Mouse (Mus musculus) c-Kit-negative CD71-positive TER-119-positive erythroid progenitor cells, embryonic 14.5 days (primary cell): ENCODE measurements at regions not wholly inside any gene's neighbourhood (a gene's known extent, or its start where the extent isn't known, plus 50 kb on each side); places are given as distances from the start of the nearest gene placed in this dataset.

Source experiments
- DNase-seq: peaks from one replicate; pipeline ENCODE4 v3.0.0-alpha.2; 2013; ENCODE audit warnings: low read depth, low spot score

DNA sequence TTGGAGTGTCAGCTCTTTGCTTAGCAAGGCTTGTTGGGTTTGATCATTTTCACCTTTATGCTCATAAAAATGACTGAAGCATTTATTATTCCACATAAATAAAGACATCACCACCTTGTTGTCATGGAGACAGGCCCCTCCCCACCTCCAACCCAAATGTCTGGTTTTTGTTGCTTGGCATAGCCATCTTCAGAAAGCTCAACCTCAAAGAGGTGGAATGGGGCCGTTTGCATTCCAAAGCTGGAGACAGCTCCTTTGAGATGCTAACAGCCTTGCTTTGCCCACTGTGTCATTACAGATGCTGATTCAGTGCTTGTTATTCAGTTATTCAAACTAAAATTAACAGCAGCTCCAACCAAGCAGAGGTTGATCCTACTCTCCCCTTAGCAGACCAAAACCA lies 51.9 kb upstream of the Lgalsl start:
- no peak for DNase-seq

DNA sequence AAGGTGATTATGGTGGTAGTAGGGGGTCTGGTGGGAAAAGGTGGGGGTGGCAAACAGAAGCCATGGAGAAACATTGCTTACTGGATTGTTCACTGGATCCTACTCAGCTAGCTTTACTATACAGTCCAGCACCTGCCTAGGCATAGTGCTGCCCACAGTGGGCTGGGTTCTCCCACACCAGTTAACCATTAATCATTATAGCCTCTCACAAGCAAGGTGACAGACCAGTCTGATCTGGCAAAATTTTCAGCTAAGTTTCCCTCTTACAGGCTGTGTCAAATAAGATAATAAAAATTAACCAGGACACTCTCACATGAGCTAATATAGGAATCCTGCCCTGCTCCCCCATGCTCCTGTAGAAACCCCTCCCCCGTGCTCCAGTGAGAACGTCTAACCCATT lies 53.1 kb upstream of the Lgalsl start:
- no peak for DNase-seq

DNA sequence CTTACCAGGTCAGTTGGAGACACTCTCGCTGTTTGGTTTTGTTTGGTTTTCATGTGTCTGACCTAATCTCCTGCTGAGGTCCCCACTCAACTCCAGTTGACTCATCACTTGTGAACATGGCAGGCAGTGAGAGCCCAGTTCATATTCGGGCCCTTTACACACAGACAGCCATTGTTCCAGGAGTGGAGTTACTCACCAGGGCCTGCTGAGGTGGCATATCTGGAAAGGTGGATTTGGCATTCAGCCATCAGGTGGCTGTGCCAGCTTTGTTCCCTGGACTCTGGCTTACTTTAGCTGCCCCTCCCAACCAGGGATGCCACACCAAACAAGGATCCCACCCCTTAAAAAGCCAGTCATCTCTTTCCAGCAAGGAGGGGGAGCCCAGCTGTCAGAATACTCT lies 56.2 kb upstream of the Lgalsl start:
- DNase-seq = no peak

DNA sequence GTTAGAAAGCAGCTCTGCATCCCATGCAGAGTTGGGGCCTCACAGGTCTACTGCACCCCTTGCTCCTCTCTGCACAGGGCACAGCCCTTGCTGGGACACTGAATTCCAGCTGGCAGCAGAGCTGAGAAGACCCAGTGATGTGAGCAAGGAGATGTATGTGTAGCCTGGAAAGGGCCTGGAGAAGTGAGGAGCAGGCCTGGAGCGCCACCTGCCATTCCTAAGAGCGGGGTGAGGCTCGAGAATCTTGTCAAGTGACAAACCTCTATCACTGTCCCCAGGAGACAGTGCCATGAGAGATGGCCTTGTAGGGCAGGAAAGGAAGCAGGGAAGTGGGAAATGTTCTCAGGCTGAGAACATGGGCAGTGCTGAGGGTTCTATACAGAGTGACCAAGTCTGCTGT lies 59.6 kb upstream of the Lgalsl start:
- DNase-seq = no peak

DNA sequence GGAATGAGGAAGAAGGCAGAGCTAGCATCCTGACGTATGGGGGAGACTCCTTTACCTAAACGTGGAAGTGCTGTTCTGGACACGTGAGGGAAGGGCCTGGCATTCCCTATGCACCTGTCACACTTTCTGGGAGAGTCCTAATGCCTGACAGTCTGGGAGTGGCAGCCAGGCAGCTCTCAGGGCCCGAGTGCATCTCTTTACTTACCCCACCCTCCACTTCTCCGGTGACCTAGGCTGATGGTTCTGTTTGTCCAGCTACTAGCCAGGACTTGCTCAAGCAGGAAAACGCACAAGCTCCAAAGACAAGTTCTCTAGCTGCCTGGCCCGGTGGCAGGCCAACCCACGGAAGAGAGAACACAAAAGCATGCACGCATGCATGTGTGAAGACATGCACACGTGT lies 60.9 kb upstream of the Lgalsl start:
- DNase-seq = no peak

DNA sequence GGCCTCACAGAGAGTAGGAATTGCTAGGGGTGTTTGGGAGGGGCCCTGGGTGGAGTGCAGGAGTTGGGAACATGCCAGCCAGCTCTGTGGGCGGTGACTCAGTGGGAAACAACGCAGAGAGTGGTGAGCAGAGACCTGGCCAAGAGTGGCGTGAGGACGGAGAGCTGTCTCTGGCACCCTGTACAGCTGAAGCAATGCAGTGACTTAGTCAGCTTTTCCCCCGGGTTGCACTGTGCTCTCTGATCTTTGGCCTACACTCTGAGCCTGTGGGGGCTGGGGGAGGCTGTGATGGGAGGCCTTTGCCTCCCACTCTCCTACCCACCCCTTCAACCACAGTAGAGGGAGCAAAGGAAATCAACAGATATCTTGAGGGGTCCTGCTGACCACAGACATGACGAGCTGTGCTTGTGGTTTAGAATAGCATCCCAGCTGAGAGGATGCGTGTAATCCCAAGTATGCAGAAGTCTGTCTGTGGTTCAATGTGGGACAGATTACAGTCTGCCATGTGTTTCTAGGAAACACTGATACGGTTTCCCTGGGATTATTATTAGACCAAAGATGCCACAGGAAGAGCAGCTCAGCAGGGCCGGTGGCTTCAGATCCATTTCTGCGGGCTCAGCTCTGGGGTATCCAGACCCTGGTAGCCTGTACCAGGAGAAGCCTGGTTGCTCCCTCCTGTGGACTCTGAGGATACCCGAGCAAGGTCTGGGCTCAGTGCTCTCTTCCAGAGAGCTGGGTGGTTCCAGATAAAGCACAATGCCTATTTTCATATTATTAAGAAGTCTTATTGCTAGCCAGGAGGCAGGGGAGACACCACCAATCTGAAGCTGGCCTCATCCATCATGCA lies 65.6 kb upstream of the Lgalsl start:
- DNase-seq = no peak

DNA sequence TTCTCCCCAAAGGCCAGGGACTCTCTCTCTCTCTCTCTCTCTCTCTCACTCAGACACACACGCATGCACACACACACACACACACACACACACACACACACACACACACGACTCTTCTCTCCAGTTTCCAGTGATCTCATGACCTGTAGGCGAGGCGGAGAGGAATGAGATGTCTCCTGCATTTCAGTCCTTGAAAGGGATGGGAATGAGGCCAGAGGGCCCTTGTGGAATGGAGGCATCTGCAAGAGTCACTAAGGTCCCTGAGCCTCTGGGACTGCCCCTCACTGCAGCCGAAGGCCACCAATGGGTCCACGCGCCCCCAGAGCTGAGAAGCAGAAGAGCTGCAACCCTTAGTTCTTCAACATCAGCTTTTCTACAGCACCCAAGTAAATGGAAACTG lies 66.6 kb upstream of the Lgalsl start:
- no peak for DNase-seq

DNA sequence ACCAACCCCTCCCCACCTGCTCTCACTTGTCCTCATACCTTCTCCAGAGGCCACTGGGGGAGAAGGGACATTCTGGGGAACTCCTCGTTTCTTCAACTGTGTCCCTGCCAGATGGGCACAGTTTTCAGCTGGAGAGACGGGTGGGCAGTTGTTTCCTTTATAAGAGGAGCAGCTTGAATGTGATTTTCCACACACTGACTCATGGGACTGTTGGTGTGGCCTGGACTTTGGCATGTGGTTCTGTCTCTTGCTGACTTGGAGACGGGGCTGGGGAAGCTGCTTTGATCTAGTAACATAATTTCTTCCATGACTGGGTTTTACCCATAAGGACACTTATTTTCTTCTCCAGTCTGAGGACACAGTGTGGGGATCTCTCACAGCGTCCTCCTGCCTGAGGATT lies 67.7 kb upstream of the Lgalsl start:
- no peak for DNase-seq

DNA sequence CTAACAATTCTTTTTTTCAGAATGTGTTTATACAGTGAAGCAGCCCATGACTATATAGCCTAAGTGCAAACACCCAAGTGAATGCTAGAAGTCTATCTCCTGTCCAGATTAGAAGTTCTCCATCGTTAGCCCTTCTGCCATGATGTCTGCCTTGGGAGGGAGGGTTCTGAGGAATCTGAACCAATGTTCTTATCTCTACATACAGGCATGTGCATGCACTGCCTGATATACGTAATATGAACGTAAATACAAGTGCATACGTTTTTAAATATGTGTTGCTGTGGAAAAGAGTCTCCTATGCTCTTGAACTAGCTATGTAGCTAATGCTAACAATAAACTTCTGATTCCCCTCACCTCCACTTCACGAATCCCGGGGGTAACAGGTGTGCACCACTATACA lies 68.9 kb upstream of the Lgalsl start:
- DNase-seq = no peak

DNA sequence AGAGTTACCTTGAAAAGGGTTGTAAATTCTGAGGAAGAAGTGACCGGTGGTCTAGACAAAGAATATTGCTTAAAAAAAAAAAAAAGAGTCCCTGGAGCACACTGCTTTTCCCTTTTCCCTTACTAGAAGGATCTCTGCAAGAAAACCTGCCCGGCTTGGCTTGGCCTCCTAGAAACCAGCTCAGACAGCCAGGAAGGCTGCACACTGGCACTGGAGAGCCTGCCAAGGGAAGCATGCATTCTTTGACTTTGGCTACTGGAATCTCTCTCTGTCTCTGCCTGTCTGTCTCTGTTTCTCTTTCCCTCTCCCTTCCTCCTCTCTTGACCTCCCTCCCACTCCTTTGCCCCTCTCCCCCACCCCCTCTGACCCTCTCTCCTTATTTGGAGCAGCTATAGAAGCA lies 71.1 kb upstream of the Lgalsl start:
- DNase-seq = no peak

DNA sequence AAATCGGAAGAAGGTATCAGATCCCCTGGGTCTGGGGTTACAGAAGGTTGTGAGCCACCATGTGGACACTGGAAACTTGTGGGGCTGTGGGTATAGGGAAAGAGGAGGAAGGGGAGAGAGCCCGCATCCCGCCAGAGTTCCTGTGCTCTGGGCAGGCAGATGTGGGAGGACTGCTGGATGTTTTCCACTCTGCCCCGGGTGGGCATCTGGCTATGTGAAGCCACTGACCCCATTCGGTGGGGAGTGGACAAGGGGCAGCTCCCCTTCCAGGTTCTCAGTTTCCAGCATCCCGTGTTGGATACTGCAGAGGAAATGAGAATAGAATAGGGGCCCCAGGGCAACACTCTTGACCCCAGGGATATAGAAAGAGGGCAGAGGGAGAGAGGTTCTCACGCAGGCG lies 72.1 kb upstream of the Lgalsl start:
- no peak for DNase-seq

DNA sequence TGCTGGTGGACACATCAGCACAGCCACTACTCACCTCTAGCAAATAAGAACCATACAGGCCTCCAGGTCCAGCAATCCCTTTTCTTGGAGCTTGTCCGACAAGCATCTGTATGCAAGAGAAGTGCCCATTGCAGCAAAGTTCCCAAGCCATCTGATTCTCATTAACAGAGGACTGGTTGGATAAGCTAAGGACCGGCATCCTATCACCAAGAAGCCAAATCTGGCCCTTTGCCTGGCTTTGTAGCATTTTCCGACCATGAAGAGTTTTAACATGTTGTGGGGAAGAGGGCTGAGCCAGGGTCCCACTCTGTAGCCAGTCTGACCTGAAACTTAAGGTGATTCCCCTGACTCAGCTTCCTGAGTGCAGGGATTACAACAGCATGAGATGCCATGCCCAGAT lies 77.1 kb upstream of the Lgalsl start:
- no peak for DNase-seq

DNA sequence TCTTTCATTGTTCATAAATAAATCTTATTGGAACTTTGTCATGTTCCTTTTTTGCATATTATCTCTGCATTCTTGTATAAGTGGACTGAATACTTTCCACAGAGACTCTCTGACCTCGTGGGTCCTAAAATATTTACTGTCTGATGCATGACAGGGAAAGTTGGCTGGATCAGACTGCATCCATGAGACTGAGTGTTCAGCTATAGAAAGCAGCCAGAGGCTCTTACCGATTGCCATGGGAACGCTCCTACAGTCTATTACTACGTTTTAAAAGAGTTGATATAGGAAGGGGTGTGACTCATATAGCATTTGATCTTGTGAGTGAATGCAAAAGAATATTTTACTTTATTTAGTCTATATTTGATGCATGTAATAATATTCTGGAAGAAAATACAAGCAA lies 77.6 kb upstream of the Lgalsl start:
- no peak for DNase-seq

DNA sequence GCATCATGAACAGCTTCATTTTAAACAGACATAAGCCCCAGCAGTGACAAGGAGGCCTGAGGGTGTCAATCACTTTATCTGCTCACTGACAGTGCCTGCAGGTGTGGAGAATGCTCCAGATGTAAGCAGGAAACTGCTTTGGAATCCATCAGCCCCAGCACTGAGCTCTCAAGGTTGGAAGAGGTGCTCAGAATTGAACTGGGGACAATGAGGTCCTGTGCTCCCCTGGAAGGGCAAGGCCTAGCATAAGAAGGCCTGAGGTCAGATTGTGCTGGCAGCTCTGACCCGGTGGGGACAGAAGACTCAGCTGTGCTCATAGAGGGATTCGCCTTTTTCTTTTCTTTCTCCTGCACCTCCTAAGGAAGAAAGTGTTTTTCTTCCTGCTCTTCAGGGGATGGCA lies 82.2 kb upstream of the Lgalsl start:
- DNase-seq = no peak

DNA sequence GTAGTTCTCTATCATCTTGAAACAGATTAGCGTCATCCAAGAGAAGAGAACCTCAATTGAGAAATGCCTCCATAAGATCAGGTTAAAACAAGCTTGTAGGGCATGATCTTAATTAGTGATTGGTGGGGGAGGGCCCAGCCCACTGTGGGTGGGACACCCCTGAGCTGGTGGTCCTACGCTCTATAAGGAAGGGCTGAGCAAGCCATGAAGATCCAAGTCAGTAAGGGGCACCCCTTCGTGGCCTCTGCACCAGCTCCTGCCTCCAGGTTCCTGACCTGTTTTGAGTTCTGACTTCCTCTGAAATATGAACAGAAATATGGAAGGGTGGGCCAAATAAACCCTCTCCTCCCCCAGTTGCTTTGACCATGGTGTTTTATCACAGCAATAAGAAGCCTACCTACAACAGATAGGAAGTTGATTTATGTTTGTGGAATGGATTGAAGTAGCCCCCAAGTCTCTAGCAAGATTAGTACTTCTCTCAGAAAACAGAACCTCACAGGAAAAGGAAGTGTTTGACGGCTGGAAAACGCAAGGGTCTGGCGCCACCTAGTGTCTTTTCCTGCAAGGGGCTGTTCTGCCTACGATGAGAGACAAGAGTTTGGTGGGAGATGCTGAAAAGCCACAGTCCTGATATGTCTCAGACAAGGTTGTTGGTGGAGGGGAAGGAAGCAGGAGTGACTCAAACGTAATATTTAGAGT lies 82.9 kb upstream of the Lgalsl start:
- peak; percentile 79 for DNase-seq

DNA sequence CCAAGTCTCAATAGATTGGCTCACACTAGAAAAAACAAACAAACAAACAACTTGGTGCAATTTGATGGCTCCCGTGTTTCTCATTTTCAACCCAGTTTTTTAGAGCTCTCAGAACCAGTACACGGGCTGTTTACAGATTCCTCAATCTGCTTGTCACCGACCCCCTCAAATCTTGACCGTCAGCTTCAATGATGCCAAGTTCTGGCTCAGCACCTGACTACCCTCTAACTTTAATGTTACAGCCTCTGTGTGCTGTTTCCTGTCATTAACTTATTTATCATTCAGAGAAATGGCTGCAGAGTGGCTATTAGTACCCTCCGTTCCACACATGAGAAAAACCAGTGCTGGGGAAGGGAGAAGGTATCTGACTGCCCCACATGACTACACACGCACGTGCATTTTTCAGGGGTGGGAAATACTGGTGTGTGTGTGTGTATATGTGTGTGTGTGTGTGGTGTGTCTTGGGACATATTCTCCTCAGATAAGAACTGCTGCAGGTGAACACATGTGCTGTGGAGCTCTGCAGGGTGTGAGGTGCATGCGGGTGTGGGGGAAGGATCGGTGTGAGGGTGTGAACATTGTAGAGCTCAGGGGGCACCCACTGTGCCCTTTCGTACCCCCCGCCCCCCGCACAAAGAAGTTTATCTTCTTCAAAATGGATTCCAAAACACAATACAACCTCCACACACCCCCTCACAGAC lies 83.6 kb upstream of the Lgalsl start:
- DNase-seq = no peak

DNA sequence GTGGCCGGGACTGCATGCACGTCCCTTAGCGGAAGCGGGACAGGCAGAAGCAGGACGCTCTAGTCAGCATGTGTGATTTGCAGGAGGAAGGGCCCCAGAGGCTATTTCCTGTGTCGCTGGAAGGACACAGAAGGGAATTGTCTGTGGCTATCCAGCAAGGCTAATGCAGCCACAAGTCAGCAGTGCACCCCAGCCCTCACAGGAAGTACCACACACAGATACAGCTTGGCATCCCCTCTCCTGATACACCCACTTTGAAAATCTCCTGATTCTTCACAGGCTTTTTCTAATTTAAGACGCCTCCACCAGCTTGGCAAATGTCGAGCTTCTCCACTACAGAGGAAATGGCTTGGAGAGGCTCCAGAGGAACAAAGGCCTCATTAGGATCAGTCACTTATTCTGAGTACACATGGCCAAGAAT lies 84.3 kb upstream of the Lgalsl start:
- DNase-seq = no peak

DNA sequence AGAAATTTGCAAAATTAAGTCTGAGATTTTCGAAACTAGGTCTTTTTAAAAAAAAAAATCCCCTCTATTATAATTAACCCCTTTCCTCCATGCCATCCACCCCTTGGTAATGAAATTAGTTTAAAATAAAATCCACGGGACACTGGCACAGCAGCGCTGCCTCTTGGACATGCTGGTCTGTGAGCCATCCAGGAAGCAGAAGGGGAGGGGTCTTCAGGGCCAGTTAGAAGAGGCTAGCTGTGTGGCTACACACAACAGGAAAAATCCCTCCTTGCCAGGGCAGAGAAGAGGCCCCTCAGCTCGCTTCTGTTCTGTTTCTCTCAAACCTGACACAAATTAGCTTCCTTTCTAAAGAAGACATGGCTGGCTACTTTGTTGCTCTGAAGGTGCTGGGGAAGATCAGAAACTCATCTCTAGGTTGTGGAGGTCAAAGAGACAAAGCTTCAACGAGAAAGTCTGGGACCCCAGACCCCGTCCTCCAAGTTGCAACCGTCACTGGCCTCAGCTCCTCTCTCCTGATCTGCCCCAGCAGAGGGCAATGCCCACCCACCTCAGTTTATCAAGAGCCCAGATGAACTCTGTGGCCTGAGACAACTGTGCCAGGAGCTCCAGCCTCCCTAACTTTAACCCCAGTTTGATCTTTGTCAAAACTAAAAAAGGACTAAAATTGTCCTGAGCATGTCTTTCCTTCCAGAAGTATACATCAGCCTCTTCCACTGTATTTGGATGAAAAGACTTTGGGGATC lies 85.0 kb upstream of the Lgalsl start:
- DNase-seq = no peak

DNA sequence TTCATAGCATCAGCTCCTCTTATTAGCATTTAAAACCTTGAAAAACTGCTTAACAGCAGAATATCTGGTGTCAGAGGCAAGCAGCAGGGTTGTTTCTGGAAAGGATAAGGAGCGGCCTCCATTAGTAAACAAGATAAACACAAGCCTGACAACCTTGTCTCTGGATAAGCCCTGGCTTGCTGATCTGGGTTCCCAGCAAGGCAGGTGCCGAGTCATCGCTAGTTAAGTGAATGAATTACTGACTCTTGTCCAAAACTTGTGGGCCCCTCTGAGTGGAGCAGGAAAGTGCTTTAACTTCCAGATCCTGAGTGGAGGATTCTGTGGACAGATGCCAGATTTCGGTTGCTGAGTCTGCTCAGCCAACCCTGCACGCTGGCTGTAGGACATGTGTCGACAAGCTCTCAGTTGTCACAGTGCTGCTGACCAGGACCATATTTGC lies 85.6 kb upstream of the Lgalsl start:
- DNase-seq = peak; percentile 79

DNA sequence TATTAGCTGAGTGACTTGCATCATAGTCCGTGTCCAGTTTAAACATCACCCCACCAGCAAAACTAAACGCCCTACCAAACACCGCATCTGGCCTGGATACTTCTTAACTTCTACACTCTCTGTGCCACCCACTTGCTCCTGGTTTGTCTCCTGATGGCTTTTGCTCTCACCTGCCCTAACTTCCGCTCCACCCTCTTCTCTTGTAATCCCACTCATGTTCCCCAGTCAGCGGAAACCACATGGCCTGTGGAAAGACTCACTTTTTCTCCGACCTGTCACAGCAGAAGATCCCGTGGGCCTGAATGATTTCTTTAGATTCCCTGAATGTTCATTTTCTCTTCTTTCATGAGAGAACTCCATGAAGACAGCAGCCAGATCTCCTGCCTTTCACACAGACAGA lies 86.1 kb upstream of the Lgalsl start:
- no peak for DNase-seq

DNA sequence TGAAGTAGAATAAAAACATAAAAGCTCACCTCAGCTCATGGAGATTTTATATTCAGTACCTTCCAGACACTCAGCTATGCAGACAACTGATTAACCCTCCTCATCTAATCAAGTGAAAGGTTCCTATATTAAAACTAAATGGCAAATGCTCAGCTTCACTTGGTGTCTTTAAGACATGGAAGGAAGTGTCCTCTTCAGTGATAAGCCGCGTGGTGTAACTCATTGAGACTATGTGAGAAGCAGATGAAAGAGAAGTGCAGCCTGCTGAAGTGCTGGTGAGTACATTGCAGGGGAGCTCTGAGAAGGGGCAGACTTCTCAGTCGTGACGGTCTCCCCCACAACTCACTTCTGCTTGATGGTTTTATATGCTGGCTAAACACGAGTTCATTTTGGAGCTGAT lies 86.6 kb upstream of the Lgalsl start:
- no peak for DNase-seq

DNA sequence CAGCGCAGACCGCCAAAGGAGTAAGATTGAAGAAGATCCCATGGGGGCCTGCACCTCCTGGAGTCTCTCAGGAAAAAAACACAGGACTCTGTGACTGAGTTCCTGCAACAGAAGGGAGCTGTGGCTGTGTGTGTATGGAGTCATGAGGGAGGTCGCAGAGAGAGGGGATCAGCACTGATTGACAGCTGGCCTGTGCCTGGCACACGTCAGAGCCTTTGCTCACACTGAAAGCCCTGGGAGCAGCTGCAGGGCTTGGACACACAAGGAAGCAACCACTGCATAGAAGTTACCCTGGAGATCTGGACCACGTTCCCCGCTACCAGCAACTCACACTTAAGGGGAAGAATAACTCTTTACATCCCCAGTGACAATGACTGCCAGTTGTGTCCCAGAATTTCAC lies 92.3 kb upstream of the Lgalsl start:
- no peak for DNase-seq
